Mouse (Mus musculus): Measurements from ENCODE around the gene DXBay18. TPM values are rescaled to one million over a fixed set of nuclear protein-coding genes. Genes with fewer than 3 reads are reported as not detected.
A peak's percentile ranks its signal among the peaks of the same experiment; 100 is the strongest.
"Not testable (repeated sequence)": the region's sequence is repeated elsewhere in the genome, so short reads cannot be mapped to it uniquely, and the experiment has no call there.

DXBay18 gene
- total RNA-seq (2021), result not detected

- DNase-seq; intact Hi-C loops (cut with DNase I): not testable (repeated sequence)
Measured at GRCm38 (mm10) chrX:73149350-73149749, at the start of gene DXBay18. TSS of gene DXBay18 (minus strand) at chrX:73149450.

- DNase-seq, result peak in 1 of 2 experiments; percentile 4
- intact Hi-C loops (cut with DNase I), result not testable (repeated sequence)
Measured at GRCm38 (mm10) chrX:73191934-73192333, 42.7 kb upstream of the DXBay18 start, which contains the start of gene Xlr3b. TSS of gene Xlr3b (plus strand) at chrX:73192207.

GRCm38 (mm10) chrX:73176889-73177288, 27.6 kb upstream of the DXBay18 start, which contains the start of gene Spin2d:
TSS of gene Spin2d (minus strand) at chrX:73176989.
- intact Hi-C loops (cut with DNase I); DNase-seq: not testable (repeated sequence)

- DNase-seq; intact Hi-C loops (cut with DNase I): not testable (repeated sequence)
Measured at GRCm38 (mm10) chrX:73148496-73148895, 754 bp downstream of the DXBay18 start, which contains the start of gene Xlr5b. TSS of gene Xlr5b (plus strand) at chrX:73148796.

GRCm38 (mm10) chrX:73143218-73143618, 6.0 kb downstream of the DXBay18 start:
- DNase-seq; intact Hi-C loops (cut with DNase I): not testable (repeated sequence)

- intact Hi-C loops (cut with DNase I); DNase-seq: not testable (repeated sequence)
Measured at GRCm38 (mm10) chrX:73122859-73123829, 26.1 kb downstream of the DXBay18 start.

GRCm38 (mm10) chrX:73116747-73117146, 32.5 kb downstream of the DXBay18 start, which contains the start of gene Gm14685:
TSS of gene Gm14685 (plus strand) at chrX:73117047.
- intact Hi-C loops (cut with DNase I); DNase-seq: not testable (repeated sequence)

- intact Hi-C loops (cut with DNase I); DNase-seq: not testable (repeated sequence)
Measured at GRCm38 (mm10) chrX:73096941-73097508, 52.2 kb downstream of the DXBay18 start, which contains the start of gene Xlr3a. TSS of gene Xlr3a (minus strand) at chrX:73097095.

Other genes with a start within 250 kb of the DXBay18 start
- gene Cetn2, start 231.0 kb downstream of the DXBay18 start, total RNA-seq (2021), result 10 to 100 TPM; 29.2 to 29.6 TPM
- gene Nsdhl, start 230.9 kb downstream of the DXBay18 start, total RNA-seq (2021), result 1 to 10 TPM; 4.1 to 5.1 TPM
- gene Zfp185, start 162.1 kb downstream of the DXBay18 start, total RNA-seq (2021), result 1 to 10 TPM; 1.6 to 2.6 TPM
- not detected for gene Pnma5, start 112.3 kb downstream of the DXBay18 start, total RNA-seq (2021)
- not detected for gene Pnma3, start 84.7 kb downstream of the DXBay18 start, total RNA-seq (2021)
- 1 to 10 TPM; 1.7 to 4.3 TPM for gene Xlr4a, start 67.0 kb downstream of the DXBay18 start, total RNA-seq (2021)
- under 1 TPM; 0.19 to 0.76 TPM for gene Xlr3a, start 52.4 kb downstream of the DXBay18 start, total RNA-seq (2021)
- gene Gm14685, start 32.4 kb downstream of the DXBay18 start, total RNA-seq (2021), result not detected
- gene Xlr5b, start 654 bp downstream of the DXBay18 start, total RNA-seq (2021), result not detected
- not detected for gene Spin2d, start 27.5 kb upstream of the DXBay18 start, total RNA-seq (2021)
- gene Xlr3b, start 42.8 kb upstream of the DXBay18 start, total RNA-seq (2021), result 1 to 10 TPM in 1 of 2 experiments, under 1 TPM in 1; 0.53 to 1.7 TPM
- gene Xlr4b, start 64.9 kb upstream of the DXBay18 start, total RNA-seq (2021), result 1 to 10 TPM in 1 of 2 experiments, under 1 TPM in 1; 0.42 to 2.5 TPM
- gene F8a, start 78.8 kb upstream of the DXBay18 start, total RNA-seq (2021), result 1 to 10 TPM; 6.6 to 7.5 TPM
- not detected for gene Xlr4c, start 93.7 kb upstream of the DXBay18 start, total RNA-seq (2021)
- not detected for gene Xlr3c, start 115.9 kb upstream of the DXBay18 start, total RNA-seq (2021)
- gene Xlr5a, start 143.5 kb upstream of the DXBay18 start, total RNA-seq (2021), result not detected
- gene Xlr5c, start 143.5 kb upstream of the DXBay18 start, total RNA-seq (2021), result not detected
- gene Gm45015, start 187.4 kb upstream of the DXBay18 start, total RNA-seq (2021), result not detected
- 1 to 10 TPM; 4.4 to 6.0 TPM for gene Zfp275, start 193.2 kb upstream of the DXBay18 start, total RNA-seq (2021)
- gene Gm18336, start 249.3 kb upstream of the DXBay18 start, total RNA-seq (2021), result not detected

Measured in heart, postnatal 36 days (tissue).